27 mouse cellular contexts compared by ENCODE assay signal in the genomic region with DNA sequence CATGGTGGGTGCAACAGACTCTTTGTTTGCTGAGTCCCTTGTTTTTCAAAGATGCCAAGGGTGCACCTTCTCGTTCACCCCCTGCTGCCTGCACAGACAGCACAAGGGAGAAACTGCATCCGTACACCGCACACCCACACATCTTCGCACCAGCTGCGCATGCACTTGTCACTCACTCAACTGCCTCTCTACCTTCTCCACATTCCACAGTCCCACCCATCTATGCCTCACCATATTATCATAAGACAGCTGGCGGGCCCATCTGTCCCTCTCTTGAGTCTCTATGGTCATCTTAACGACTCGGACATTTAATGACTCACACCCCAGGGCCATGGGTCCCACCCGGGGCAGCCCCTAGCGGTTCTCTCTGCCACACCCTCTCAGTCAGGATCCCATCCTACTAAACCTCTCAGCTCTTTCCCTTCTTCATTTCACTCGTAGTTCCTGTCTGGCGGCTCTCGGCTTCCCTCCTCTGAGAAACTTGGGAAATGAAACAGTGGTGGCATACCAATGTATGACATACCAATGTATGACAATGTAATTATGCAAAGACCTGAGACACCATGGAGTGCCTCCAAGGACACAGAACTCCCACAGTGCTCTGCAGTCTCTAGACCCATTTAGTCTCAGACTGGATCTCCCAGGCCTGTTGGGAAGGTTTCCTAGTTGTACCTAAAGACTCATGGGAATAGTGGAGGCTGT.
DNase-seq lines count a peak whose midpoint lies in the region; ATAC-seq and TF ChIP-seq lines count a peak whose summit lies in the region.
"Had no signal": no experiment of that assay in that cellular context is flagged by ENCODE, and none has a peak within 500 bp of the region (broad histone marks: within the 10 kb centered on the region; RNA-seq: fewer than 3 reads in every experiment).

No protein-coding gene starts in this region.

- H3K4me2 ChIP-seq in heart, embryonic 12.5 days, result no peak overlapping the region
- H3K4me2 ChIP-seq in myocyte (ENCODE audit: low read depth), result peak overlapping the region; percentile 50
- H3K4me2 ChIP-seq: limb, embryonic 12.5 days; liver, embryonic 15.5 days; lung, embryonic 14.5 days; midbrain, embryonic 12.5 days; neural tube, embryonic 15.5 days had no signal

- 79% methylated on average over 13 of the region's 13 CpGs for WGBS in heart, embryonic 12.5 days

- no peak overlapping the region for H3K4me3 ChIP-seq in heart, embryonic 12.5 days
- no peak overlapping the region for H3K4me3 ChIP-seq in myocyte
- H3K4me3 ChIP-seq: gastrocnemius, adult 2 months; limb, embryonic 12.5 days; liver, embryonic 15.5 days; midbrain, embryonic 12.5 days; neural tube, embryonic 15.5 days had no signal

- no peak overlapping the region for H3K27ac ChIP-seq in heart, embryonic 12.5 days (ENCODE audit: poor library complexity, severe bottlenecking)
- H3K27ac ChIP-seq: gastrocnemius, adult 2 months; limb, embryonic 12.5 days; liver, embryonic 15.5 days; midbrain, embryonic 12.5 days; neural tube, embryonic 15.5 days had no signal

- H3K36me3 ChIP-seq in heart, embryonic 12.5 days, result no peaks in the 10 kb centered on the region
- no peaks in the 10 kb centered on the region for H3K36me3 ChIP-seq in myocyte (ENCODE audit: control insufficient read depth, insufficient read depth)
- H3K36me3 ChIP-seq: G1E; limb, embryonic 12.5 days; liver, embryonic 15.5 days; midbrain, embryonic 12.5 days; neural tube, embryonic 15.5 days had no signal

- no peak for ATAC-seq in heart, embryonic 12.5 days (ENCODE audit: insufficient number of reproducible peaks, low FRiP score)
- ATAC-seq in cerebellum, adult (ENCODE audit: insufficient number of reproducible peaks, low FRiP score, low TSS enrichment), result no peak
- ATAC-seq: forebrain, embryonic 14.5 days; intestine, embryonic 16.5 days had no signal

- no peaks in the 10 kb centered on the region for H3K79me2 ChIP-seq in myocyte (ENCODE audit: control insufficient read depth, insufficient read depth)

- H3K9me3 ChIP-seq in heart, embryonic 12.5 days (replicated peaks), result no peaks in the 10 kb centered on the region
- H3K9me3 ChIP-seq: G1E; limb, embryonic 12.5 days; liver, embryonic 15.5 days; midbrain, embryonic 12.5 days; neural tube, embryonic 15.5 days had no signal

- TF ChIP-seq POLR2A in myocyte (IDR thresholded peaks at IDR 0.05; ENCODE audit: insufficient read length, low read depth), result no peak

- H3ac ChIP-seq in myocyte (ENCODE audit: control insufficient read depth, insufficient read length), result no peak overlapping the region

- DNase-seq in heart, adult 11 months, result peak; percentile 86
- DNase-seq in right cerebral cortex, adult 2 months (ENCODE audit: low spot score in 2 of 2), result peak; percentile 44 to 57
- no peak for DNase-seq in right cerebral cortex, postnatal 10 days (ENCODE audit: low spot score in 2 of 2)
- DNase-seq in R1 (ENCODE audit: low read depth, low spot score), result peak; percentile 79
- DNase-seq in gastrocnemius, adult 8-10 months (ENCODE audit: low spot score in 2 of 2), result no peak
- DNase-seq: adrenal gland, postnatal 14 days; cerebellum, adult 18-20 months; cerebellum, postnatal 10 days; gastrocnemius, adult 2 months; heart, postnatal 14 days; kidney, adult 9 months; kidney, postnatal 10 days; lung, embryonic 14.5 days; lung, postnatal 14 days; retina, postnatal 1 day; spleen, adult 18-20 months; thymus, postnatal 14 days had no signal

- no peak overlapping the region for H3K9ac ChIP-seq in heart, embryonic 12.5 days
- H3K9ac ChIP-seq: limb, embryonic 12.5 days; liver, embryonic 15.5 days; lung, embryonic 14.5 days; midbrain, embryonic 12.5 days; neural tube, embryonic 15.5 days had no signal

- H3K4me1 ChIP-seq in heart, embryonic 12.5 days (replicated peaks), result no peaks in the 10 kb centered on the region
- H3K4me1 ChIP-seq: limb, embryonic 12.5 days; liver, embryonic 15.5 days; neural tube, embryonic 15.5 days had no signal

- no peaks in the 10 kb centered on the region for H3K27me3 ChIP-seq in heart, embryonic 12.5 days (replicated peaks)
- H3K27me3 ChIP-seq in myocyte (ENCODE audit: control insufficient read depth, insufficient read depth, insufficient read length), result no peaks in the 10 kb centered on the region
- H3K27me3 ChIP-seq: limb, embryonic 12.5 days; liver, embryonic 15.5 days; midbrain, embryonic 12.5 days; neural tube, embryonic 15.5 days had no signal

TF ChIP-seq in myocyte, 11 proteins besides CTCF, POLR2A, EP300 and RAD21:
- TF ChIP-seq MYOG (IDR thresholded peaks at IDR 0.05; ENCODE audit: control insufficient read depth in 1 of 3, insufficient read depth in 1 of 3, insufficient read length in 2 of 3, low read depth in 2 of 3), result peak; percentile 84 to 99 (median 97)
- peak; percentile 95 for TF ChIP-seq TCF3 (IDR thresholded peaks at IDR 0.05; ENCODE audit: insufficient read length, low read depth)
- peak; percentile 40 to 98 (median 98) for TF ChIP-seq MYOD1 (IDR thresholded peaks at IDR 0.05; ENCODE audit: control insufficient read depth in 1 of 3, insufficient read length in 2 of 3, low read depth in 2 of 3)
- TF ChIP-seq REST (IDR thresholded peaks at IDR 0.05; ENCODE audit: insufficient read depth, insufficient read length), result no peak
- peak; percentile 89 for TF ChIP-seq TCF12 (IDR thresholded peaks at IDR 0.05; ENCODE audit: insufficient read depth, poor library complexity, severe bottlenecking)
TF ChIP-seq in myocyte: peak in this region for 4.

Comparison
In these comparisons a context has a peak if more than half of its experiments do, and no peak if none do; other contexts are left out.
1. DNase-seq: peak in heart, adult 11 months (single experiment), right cerebral cortex, adult 2 months (2 of 2) and R1 (single experiment); none in right cerebral cortex, postnatal 10 days (0 of 2) and gastrocnemius, adult 8-10 months (0 of 2).